Mouse (Mus musculus): Measurements from ENCODE around the gene Elp6. TPM values are rescaled to one million over a fixed set of nuclear protein-coding genes. Genes with fewer than 3 reads are reported as not detected.

The Elp6 gene
- total and polyA plus RNA-seq, 2 experiments, result 5.0 to 7.3 TPM

- TF ChIP-seq CTCF (IDR thresholded peaks at IDR 0.05; ENCODE audit: low read depth, low read length) (no peak), POLR2A (IDR thresholded peaks at IDR 0.05; ENCODE audit: extremely low read depth, insufficient read depth, low read length) (no peak)
- WGBS, result 91% methylated on average over 10 of the region's 10 CpGs
Observed at GRCm38 (mm10) chr9:110320769-110321168, 15.8 kb downstream of the Elp6 start.

GRCm38 (mm10) chr9:110322972-110323371, 18.0 kb downstream of the Elp6 start:
- Histone ChIP-seq H3K79me2 (ENCODE audit: control insufficient read depth, insufficient read depth, low read length) (no peaks in the 10 kb centered on the region), H3K27me3 (ENCODE audit: control insufficient read depth, insufficient read depth, low read length) (no peaks in the 10 kb centered on the region), H3K27ac (replicated peaks; ENCODE audit: insufficient read depth, low read depth, low read length) (no peak overlapping the region), H3K4me1 (ENCODE audit: control insufficient read depth, insufficient read depth, low read length) (no peaks in the 10 kb centered on the region), H3K9ac (ENCODE audit: low read depth, low read length) (no peak overlapping the region), H3K4me3 (ENCODE audit: insufficient read depth, low read depth, low read length) (no peak overlapping the region), H3K36me3 (ENCODE audit: control insufficient read depth, insufficient read depth, low read length) (peaks cover 5% of the 10 kb centered on the region; the same call in 1 of the 2 replicates)
- DNase-seq (ENCODE audit: extremely low read depth, low read depth, low spot score), result no peak
- no peak for TF ChIP-seq POLR2A (IDR thresholded peaks at IDR 0.05; ENCODE audit: extremely low read depth, insufficient read depth, low read length)
- no peak for TF ChIP-seq CTCF (IDR thresholded peaks at IDR 0.05; ENCODE audit: low read depth, low read length)

More at GRCm38 (mm10) chr9:110320769-110321168, 15.8 kb downstream of the Elp6 start:
- Histone ChIP-seq H3K4me3 (ENCODE audit: insufficient read depth, low read depth, low read length) (no peak overlapping the region), H3K79me2 (ENCODE audit: control insufficient read depth, insufficient read depth, low read length) (no peaks in the 10 kb centered on the region), H3K9ac (ENCODE audit: low read depth, low read length) (no peak overlapping the region), H3K27ac (replicated peaks; ENCODE audit: insufficient read depth, low read depth, low read length) (no peak overlapping the region), H3K4me1 (ENCODE audit: control insufficient read depth, insufficient read depth, low read length) (peaks cover 4% of the 10 kb centered on the region; the same call in 1 of the 2 replicates), H3K36me3 (ENCODE audit: control insufficient read depth, insufficient read depth, low read length) (peaks cover 5% of the 10 kb centered on the region; the same call in 1 of the 2 replicates), H3K27me3 (ENCODE audit: control insufficient read depth, insufficient read depth, low read length) (no peaks in the 10 kb centered on the region)
- no peak for DNase-seq (ENCODE audit: extremely low read depth, low read depth, low spot score)

- no peak for DNase-seq (ENCODE audit: extremely low read depth, low read depth, low spot score)
- H3K79me2 ChIP-seq (ENCODE audit: control insufficient read depth, insufficient read depth, low read length), result no peaks in the 10 kb centered on the region
- no peak overlapping the region for H3K4me3 ChIP-seq (ENCODE audit: insufficient read depth, low read depth, low read length)
- H3K36me3 ChIP-seq (ENCODE audit: control insufficient read depth, insufficient read depth, low read length), result peaks cover 4% of the 10 kb centered on the region; the same call in 1 of the 2 replicates
- TF ChIP-seq POLR2A (IDR thresholded peaks at IDR 0.05; ENCODE audit: extremely low read depth, insufficient read depth, low read length) (no peak), CTCF (IDR thresholded peaks at IDR 0.05; ENCODE audit: low read depth, low read length) (no peak)
- H3K27ac ChIP-seq (replicated peaks; ENCODE audit: insufficient read depth, low read depth, low read length), result no peak overlapping the region
- WGBS, result 82% methylated on average over 1 of the region's 1 CpGs
- H3K27me3 ChIP-seq (ENCODE audit: control insufficient read depth, insufficient read depth, low read length), result no peaks in the 10 kb centered on the region
- no peaks in the 10 kb centered on the region for H3K4me1 ChIP-seq (ENCODE audit: control insufficient read depth, insufficient read depth, low read length)
- H3K9ac ChIP-seq (ENCODE audit: low read depth, low read length), result no peak overlapping the region
Observed at GRCm38 (mm10) chr9:110324181-110324580, 19.2 kb downstream of the Elp6 start.

- Histone ChIP-seq H3K27ac (replicated peaks; ENCODE audit: insufficient read depth, low read depth, low read length) (no peak overlapping the region), H3K4me1 (ENCODE audit: control insufficient read depth, insufficient read depth, low read length) (peaks cover 4% of the 10 kb centered on the region), H3K79me2 (ENCODE audit: control insufficient read depth, insufficient read depth, low read length) (no peaks in the 10 kb centered on the region), H3K27me3 (ENCODE audit: control insufficient read depth, insufficient read depth, low read length) (no peaks in the 10 kb centered on the region), H3K9ac (ENCODE audit: low read depth, low read length) (no peak overlapping the region), H3K4me3 (ENCODE audit: insufficient read depth, low read depth, low read length) (no peak overlapping the region), H3K36me3 (ENCODE audit: control insufficient read depth, insufficient read depth, low read length) (no peaks in the 10 kb centered on the region)
- no peak for TF ChIP-seq CTCF (IDR thresholded peaks at IDR 0.05; ENCODE audit: low read depth, low read length)
- TF ChIP-seq POLR2A (IDR thresholded peaks at IDR 0.05; ENCODE audit: extremely low read depth, insufficient read depth, low read length), result no peak
- no peak for DNase-seq (ENCODE audit: extremely low read depth, low read depth, low spot score)
- WGBS, result 38% methylated on average over 2 of the region's 2 CpGs
Observed at GRCm38 (mm10) chr9:110328178-110328577, 23.2 kb downstream of the Elp6 start.

GRCm38 (mm10) chr9:110328946-110329630, 24.1 kb downstream of the Elp6 start:
- TF ChIP-seq CTCF (IDR thresholded peaks at IDR 0.05; ENCODE audit: low read depth, low read length), result no peak
- TF ChIP-seq POLR2A (IDR thresholded peaks at IDR 0.05; ENCODE audit: extremely low read depth, insufficient read depth, low read length), result no peak
- Histone ChIP-seq H3K4me3 (ENCODE audit: insufficient read depth, low read depth, low read length) (no peak overlapping the region), H3K79me2 (ENCODE audit: control insufficient read depth, insufficient read depth, low read length) (no peaks in the 10 kb centered on the region), H3K36me3 (ENCODE audit: control insufficient read depth, insufficient read depth, low read length) (no peaks in the 10 kb centered on the region), H3K9ac (ENCODE audit: low read depth, low read length) (no peak overlapping the region), H3K4me1 (ENCODE audit: control insufficient read depth, insufficient read depth, low read length) (peaks cover 6% of the 10 kb centered on the region), H3K27ac (replicated peaks; ENCODE audit: insufficient read depth, low read depth, low read length) (no peak overlapping the region), H3K27me3 (ENCODE audit: control insufficient read depth, insufficient read depth, low read length) (no peaks in the 10 kb centered on the region)
- no peak for DNase-seq (ENCODE audit: extremely low read depth, low read depth, low spot score)
- WGBS, result 63% methylated on average over 5 of the region's 5 CpGs

- TF ChIP-seq CTCF (IDR thresholded peaks at IDR 0.05; ENCODE audit: low read depth, low read length) (no peak), POLR2A (IDR thresholded peaks at IDR 0.05; ENCODE audit: extremely low read depth, insufficient read depth, low read length) (no peak)
- no peaks in the 10 kb centered on the region for H3K27me3 ChIP-seq (ENCODE audit: control insufficient read depth, insufficient read depth, low read length)
- H3K79me2 ChIP-seq (ENCODE audit: control insufficient read depth, insufficient read depth, low read length), result no peaks in the 10 kb centered on the region; the same call in 1 of the 2 replicates
- peak; percentile 71 for DNase-seq (ENCODE audit: extremely low read depth, low read depth, low spot score)
- H3K4me1 ChIP-seq (ENCODE audit: control insufficient read depth, insufficient read depth, low read length), result peaks cover 10% of the 10 kb centered on the region
- 27% methylated on average over 21 of the region's 21 CpGs for WGBS
- H3K4me3 ChIP-seq (ENCODE audit: insufficient read depth, low read depth, low read length), result no peak overlapping the region
- H3K27ac ChIP-seq (replicated peaks; ENCODE audit: insufficient read depth, low read depth, low read length), result 0 out of 2 replicates have a peak overlapping the region, but pooled peaks have one; percentile 20
- no peaks in the 10 kb centered on the region for H3K36me3 ChIP-seq (ENCODE audit: control insufficient read depth, insufficient read depth, low read length)
- H3K9ac ChIP-seq (ENCODE audit: low read depth, low read length), result no peak overlapping the region
Observed at GRCm38 (mm10) chr9:110329655-110330054, 24.7 kb downstream of the Elp6 start.
